Mouse (Mus musculus) hindbrain, embryonic 15.5 days (tissue): ENCODE measurements around the gene Srgap2. TPM values are rescaled to one million over a fixed set of nuclear protein-coding genes. Genes with fewer than 3 reads are reported as not detected.

Experiments used
- ATAC-seq: fragments of 200-750 bp; cut with Nextera tagmentation; 2 replicates; pipeline ENCODE4 v1.8.0; 2017; ENCODE audit warnings: low read depth, moderate number of reproducible peaks, moderate TSS enrichment; ENCODE audit not compliant: low FRiP score
- H3K27ac ChIP-seq: fragments of 300-500 bp; sonication (generic); replicated peaks from 2 replicates; pipeline ENCODE4 v1.5.1; 2015; ENCODE audit warnings: mild to moderate bottlenecking, inconsistent platforms
- H3K27me3 ChIP-seq: fragments of 300-500 bp; sonication (generic); 2 replicates; pipeline ENCODE4 v1.6.1; 2015; ENCODE audit warnings: control low read depth, inconsistent platforms
- H3K36me3 ChIP-seq: fragments of 300-500 bp; sonication (generic); 2 replicates; pipeline ENCODE4 v1.6.1; 2015; ENCODE audit warnings: control low read depth, inconsistent platforms
- H3K4me1 ChIP-seq: fragments of 300-500 bp; sonication (generic); replicated peaks from 2 replicates; pipeline ENCODE4 v1.6.1; 2015; ENCODE audit warnings: control low read depth, inconsistent platforms
- H3K4me2 ChIP-seq: fragments of 300-500 bp; sonication (generic); 2 replicates; pipeline ENCODE4 v1.6.1; 2015; ENCODE audit warnings: moderate library complexity, mild to moderate bottlenecking, inconsistent platforms
- H3K4me3 ChIP-seq: fragments of 300-500 bp; sonication (generic); 2 replicates; pipeline ENCODE4 v1.5.1; 2015; ENCODE audit warnings: mild to moderate bottlenecking, inconsistent platforms
- H3K9ac ChIP-seq: fragments of 300-500 bp; sonication (generic); 2 replicates; pipeline ENCODE4 v1.6.1; 2015; ENCODE audit warnings: inconsistent platforms
- H3K9me3 ChIP-seq: fragments of 300-500 bp; sonication (generic); 2 replicates; pipeline ENCODE4 v1.6.1; 2016; ENCODE audit warnings: control low read depth, inconsistent platforms
- WGBS: fragments of 180-500 bp; shearing (Covaris S2); methylation state at CpG from one replicate; pipeline ENCODE4 v1.1.7; 2015; 5-methylcytosine and 5-hydroxymethylcytosine counted together
- polyA plus RNA-seq: library from polyadenylated mRNA; unstranded; fragments of >200 nt; fragmentation: Nextera tagmentation; extraction: Ambion mirVana; gene quantifications from 2 replicates; pipeline ENCODE4 v1.2.1, GENCODE M21; 2015

Gene Srgap2
- polyA plus RNA-seq, 1 experiment from 2014 or later = 28.3 TPM

DNA sequence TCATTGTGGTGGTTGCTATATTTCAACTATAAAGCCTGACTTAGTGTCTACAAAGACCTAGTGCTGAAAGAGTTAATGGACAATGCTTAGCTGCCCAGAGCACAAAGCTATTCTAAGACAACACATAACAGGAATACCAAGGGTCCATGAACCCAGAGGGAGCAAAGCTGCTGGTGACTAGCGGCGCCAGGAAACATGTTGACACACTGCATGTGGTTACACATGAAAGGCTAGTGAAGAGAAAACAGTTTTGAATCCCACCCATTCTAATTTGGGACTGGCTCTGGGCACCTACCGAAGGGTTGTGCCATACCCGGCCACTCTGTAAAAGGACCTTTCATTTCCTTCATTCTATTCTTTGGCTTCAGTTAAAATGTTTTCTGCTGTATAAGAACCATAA, 106.5 kb downstream of the Srgap2 start:
- Histone ChIP-seq H3K9ac (no peak overlapping the region), H3K4me3 (no peak overlapping the region), H3K27me3 (no peaks in the 10 kb centered on the region), H3K9me3 (no peaks in the 10 kb centered on the region), H3K27ac (no peak overlapping the region), H3K4me2 (no peak overlapping the region), H3K36me3 (no peaks in the 10 kb centered on the region), H3K4me1 (peaks cover 29% of the 10 kb centered on the region)
- no peak for ATAC-seq
- 66% methylated on average over 4 of the region's 4 CpGs for WGBS

DNA sequence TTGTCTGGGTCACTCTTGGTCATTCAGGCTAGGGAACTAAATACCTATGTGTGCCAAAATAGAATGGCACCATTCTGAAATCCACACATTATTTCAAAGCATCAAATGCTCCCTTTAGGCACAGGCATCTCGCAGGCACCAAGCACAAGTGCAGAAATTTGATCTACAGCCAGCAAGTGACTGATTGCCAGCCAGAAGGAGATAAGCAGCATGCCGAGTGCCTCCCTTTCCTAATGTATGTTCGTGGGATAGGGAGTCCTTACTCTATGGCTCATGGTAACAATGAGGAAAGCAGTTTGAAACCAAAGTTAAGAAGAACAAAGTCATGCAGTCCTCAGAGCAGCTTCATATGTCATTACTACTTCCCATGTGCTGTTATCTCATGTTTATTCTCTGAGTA, 107.8 kb downstream of the Srgap2 start:
- Histone ChIP-seq H3K27me3 (no peaks in the 10 kb centered on the region), H3K27ac (no peak overlapping the region), H3K4me2 (no peak overlapping the region), H3K9ac (no peak overlapping the region), H3K36me3 (no peaks in the 10 kb centered on the region), H3K4me1 (peaks cover 29% of the 10 kb centered on the region), H3K9me3 (no peaks in the 10 kb centered on the region), H3K4me3 (no peak overlapping the region)
- no peak for ATAC-seq
- WGBS = 48% methylated on average over 3 of the region's 3 CpGs

DNA sequence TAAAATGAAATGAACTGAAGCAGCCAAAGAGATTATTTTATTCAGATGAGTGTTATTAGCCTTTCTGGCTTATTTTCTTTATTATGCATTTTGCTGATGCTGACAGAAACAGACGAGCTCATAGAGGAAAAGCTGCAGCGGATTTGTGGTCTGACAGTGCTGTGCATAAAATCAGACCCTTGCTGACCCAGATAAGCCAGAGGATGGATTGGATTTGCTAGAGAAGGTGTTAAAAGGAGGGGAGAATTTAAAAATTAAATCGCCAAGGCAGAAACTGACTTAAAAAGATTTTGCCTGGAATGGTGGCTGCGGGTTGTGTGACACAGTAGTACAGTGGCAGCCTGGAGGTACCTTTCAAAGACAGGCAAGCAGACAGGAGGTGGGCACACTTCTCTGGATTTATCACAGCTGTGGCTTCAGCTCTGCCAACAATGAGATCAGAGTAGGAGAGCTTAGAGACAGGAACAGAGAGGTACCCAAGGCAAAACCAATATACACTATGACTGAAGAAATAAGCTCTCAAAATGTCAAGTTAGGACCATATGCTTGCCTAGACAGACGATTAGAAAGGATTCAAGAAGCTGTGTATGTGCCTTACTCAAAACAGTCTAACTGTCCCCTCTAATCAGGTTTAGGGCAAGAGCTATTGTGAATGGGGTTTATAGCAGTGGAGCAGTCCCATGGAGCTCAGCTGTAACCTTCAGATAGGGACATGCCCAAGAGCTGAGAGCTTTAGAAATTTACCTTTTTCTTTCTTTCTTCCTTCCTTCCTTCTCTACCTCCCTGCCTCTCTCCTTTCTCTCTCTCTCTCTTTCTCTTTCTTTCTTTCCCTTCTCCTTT, 109.1 kb downstream of the Srgap2 start:
- Histone ChIP-seq H3K4me2 (no peak overlapping the region), H3K27ac (peak overlapping the region; percentile 68), H3K9me3 (no peaks in the 10 kb centered on the region), H3K9ac (0 out of 2 replicates have a peak overlapping the region, but pooled peaks have one; percentile 11), H3K4me3 (no peak overlapping the region), H3K27me3 (no peaks in the 10 kb centered on the region), H3K4me1 (peaks cover 34% of the 10 kb centered on the region), H3K36me3 (no peaks in the 10 kb centered on the region)
- 58% methylated on average over 5 of the region's 5 CpGs for WGBS
- ATAC-seq = peak; percentile 61; the same call in 1 of the 2 replicates

DNA sequence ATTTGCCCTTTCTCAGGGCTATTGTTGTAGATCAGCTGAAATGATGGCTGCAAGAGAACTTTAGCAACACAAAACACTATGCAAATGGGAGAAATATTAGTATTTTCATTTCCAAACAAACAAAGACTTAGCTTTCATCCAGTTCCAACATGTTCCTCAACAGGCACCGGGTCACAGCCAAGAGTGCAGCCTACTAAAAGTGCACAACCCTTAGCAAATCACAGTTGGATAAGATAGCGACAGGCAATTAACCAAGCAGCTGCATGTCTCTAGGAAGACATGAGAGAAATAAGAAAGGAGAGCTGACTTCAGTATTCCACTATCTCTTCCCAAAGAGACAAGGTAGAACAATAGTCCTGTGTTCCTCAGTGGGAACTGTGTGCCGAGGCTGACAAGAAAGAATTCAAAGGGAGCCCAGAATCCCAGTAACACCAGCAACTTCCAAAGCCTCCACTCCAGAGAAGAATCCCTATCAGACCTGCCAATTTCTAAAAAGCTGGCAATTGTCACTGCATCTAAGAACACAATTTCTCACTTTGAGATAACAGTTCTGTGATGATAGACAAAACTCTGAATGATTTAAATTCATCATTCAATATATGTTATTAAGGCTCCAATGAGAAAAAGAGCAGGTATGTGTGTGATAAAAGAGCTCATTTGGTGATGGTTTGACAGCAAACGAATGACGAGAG, 109.9 kb downstream of the Srgap2 start:
- WGBS = 61% methylated on average over 5 of the region's 5 CpGs
- H3K4me3 ChIP-seq = no peak overlapping the region
- H3K4me1 ChIP-seq = peaks cover 34% of the 10 kb centered on the region
- H3K4me2 ChIP-seq = no peak overlapping the region
- no peaks in the 10 kb centered on the region for H3K9me3 ChIP-seq
- no peaks in the 10 kb centered on the region for H3K36me3 ChIP-seq
- no peak overlapping the region for H3K9ac ChIP-seq
- ATAC-seq = no peak
- no peaks in the 10 kb centered on the region for H3K27me3 ChIP-seq
- H3K27ac ChIP-seq = peak overlapping the region; percentile 68; the same call in 1 of the 2 replicates

DNA sequence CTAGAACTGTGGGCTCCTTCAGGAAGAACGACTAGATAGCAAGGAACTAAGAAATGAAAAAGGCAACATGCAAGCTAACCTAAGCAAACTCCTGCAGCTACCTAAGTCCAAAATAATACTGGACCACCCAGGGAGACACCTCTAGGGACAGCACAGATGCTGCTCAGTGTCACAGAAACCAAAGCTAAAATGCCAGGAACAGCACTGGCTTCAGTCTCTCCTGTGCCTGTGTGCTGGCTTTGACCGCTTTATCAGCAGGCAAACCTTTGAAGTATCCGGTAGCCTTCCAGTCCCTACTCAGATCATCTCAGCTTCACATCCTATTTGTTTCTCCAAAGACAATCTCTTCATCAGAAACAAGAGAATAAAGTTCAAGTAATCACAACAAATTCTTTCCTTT, 123.6 kb downstream of the Srgap2 start:
- ATAC-seq = no peak
- no peaks in the 10 kb centered on the region for H3K9me3 ChIP-seq
- H3K27me3 ChIP-seq = no peaks in the 10 kb centered on the region
- H3K4me1 ChIP-seq = no peaks in the 10 kb centered on the region
- H3K9ac ChIP-seq = no peak overlapping the region
- no peak overlapping the region for H3K4me3 ChIP-seq
- no peak overlapping the region for H3K27ac ChIP-seq
- H3K36me3 ChIP-seq = no peaks in the 10 kb centered on the region
- WGBS = 80% methylated on average over 3 of the region's 3 CpGs
- no peak overlapping the region for H3K4me2 ChIP-seq

DNA sequence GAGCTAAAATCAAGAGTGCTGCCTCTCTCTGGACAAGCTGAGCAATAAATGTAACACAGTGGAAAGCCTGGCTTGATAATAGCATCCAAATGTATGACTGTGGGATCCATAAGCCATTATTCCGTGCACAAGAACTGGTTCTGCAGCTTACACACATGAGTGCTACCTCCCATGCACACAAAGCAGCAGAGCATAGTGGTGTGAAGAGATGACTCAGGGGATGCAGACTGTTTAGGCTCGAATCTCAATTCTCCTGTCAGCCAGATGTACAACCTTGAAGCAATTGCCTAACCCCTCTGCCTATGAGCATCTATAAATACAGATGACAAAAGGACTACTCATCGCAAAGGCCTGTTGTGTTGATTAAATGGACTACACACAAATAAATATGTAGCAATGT, 126.3 kb downstream of the Srgap2 start:
- no peaks in the 10 kb centered on the region for H3K36me3 ChIP-seq
- H3K4me2 ChIP-seq = no peak overlapping the region
- H3K27ac ChIP-seq = no peak overlapping the region
- ATAC-seq = no peak
- WGBS = 73% methylated on average over 3 of the region's 3 CpGs
- H3K4me1 ChIP-seq = no peaks in the 10 kb centered on the region
- H3K4me3 ChIP-seq = no peak overlapping the region
- no peak overlapping the region for H3K9ac ChIP-seq
- no peaks in the 10 kb centered on the region for H3K27me3 ChIP-seq
- H3K9me3 ChIP-seq = no peaks in the 10 kb centered on the region

DNA sequence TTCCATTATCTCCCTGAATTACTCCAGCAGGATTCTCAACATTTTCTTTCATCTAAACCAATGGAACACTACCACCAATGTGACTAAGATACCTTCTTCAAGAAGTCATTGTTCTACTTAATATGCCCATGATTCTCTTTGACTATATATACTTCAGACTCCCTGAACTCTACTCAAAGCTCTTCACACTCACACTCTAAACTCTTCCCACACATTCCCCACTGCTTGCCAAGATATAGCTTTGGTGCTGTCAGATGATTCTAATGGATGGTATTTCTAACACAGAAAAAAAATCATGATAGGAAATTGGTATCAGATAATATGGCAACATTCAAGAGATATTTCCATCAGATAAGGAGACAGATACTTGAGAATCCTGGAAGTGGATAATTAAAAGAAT, 129.0 kb downstream of the Srgap2 start:
- no peak overlapping the region for H3K27ac ChIP-seq
- no peak overlapping the region for H3K4me2 ChIP-seq
- H3K27me3 ChIP-seq = no peaks in the 10 kb centered on the region
- H3K9me3 ChIP-seq = no peaks in the 10 kb centered on the region
- no peaks in the 10 kb centered on the region for H3K36me3 ChIP-seq
- no peak for ATAC-seq
- H3K4me3 ChIP-seq = no peak overlapping the region
- no peak overlapping the region for H3K9ac ChIP-seq
- no peaks in the 10 kb centered on the region for H3K4me1 ChIP-seq

DNA sequence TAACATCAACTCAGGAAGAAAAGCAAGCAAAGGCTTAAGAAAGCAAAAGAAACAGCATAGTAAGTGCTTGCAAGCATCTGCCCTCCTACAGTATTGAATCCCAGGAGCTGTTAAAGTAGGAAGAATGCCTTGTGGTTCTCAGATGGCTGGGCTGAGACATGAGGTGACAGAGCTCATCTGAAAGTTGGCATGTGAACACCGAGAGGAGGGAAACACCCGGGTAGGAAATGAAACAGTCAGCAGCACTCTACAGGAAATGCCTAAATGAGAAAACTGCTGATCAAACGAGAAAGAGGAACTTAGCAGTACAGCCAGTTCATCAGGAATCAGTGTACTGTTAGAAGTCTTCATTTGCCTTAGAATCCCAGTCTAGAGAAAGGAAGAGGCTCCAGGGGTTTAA, 142.7 kb downstream of the Srgap2 start:
- H3K9ac ChIP-seq = no peak overlapping the region
- H3K36me3 ChIP-seq = no peaks in the 10 kb centered on the region
- no peaks in the 10 kb centered on the region for H3K9me3 ChIP-seq
- 54% methylated on average over 3 of the region's 3 CpGs for WGBS
- H3K4me1 ChIP-seq = 0 out of 2 replicates have a peak, but pooled peaks cover 5% of the 10 kb centered on the region
- no peak overlapping the region for H3K4me3 ChIP-seq
- no peak for ATAC-seq
- H3K27ac ChIP-seq = no peak overlapping the region
- no peaks in the 10 kb centered on the region for H3K27me3 ChIP-seq
- no peak overlapping the region for H3K4me2 ChIP-seq

DNA sequence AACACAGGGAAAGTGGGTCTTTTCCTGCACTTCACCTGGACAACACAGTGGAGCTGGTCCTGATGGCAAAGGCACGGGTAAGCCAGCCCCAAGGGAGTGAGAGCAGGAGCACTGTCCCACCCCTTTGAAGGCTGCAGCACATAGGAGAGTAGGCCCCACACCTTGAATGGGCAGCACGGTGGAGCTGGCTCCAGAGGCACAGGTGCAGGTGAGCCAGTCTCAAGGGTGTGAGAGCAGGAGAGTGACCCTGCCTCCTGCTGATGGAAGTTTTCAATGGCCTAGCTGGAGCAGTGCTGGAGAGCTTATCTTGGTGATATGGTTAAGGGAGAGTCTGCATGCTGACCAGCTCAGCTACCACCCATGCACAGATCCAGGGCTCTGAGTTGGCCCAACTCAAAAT, 145.0 kb downstream of the Srgap2 start:
- no peaks in the 10 kb centered on the region for H3K9me3 ChIP-seq
- no peak overlapping the region for H3K9ac ChIP-seq
- no peaks in the 10 kb centered on the region for H3K27me3 ChIP-seq
- 75% methylated on average over 2 of the region's 2 CpGs for WGBS
- peaks cover 13% of the 10 kb centered on the region; the same call in 1 of the 2 replicates for H3K4me1 ChIP-seq
- no peak overlapping the region for H3K4me2 ChIP-seq
- H3K27ac ChIP-seq = no peak overlapping the region
- peak; percentile 61; the same call in 1 of the 2 replicates for ATAC-seq
- no peaks in the 10 kb centered on the region for H3K36me3 ChIP-seq
- H3K4me3 ChIP-seq = no peak overlapping the region

DNA sequence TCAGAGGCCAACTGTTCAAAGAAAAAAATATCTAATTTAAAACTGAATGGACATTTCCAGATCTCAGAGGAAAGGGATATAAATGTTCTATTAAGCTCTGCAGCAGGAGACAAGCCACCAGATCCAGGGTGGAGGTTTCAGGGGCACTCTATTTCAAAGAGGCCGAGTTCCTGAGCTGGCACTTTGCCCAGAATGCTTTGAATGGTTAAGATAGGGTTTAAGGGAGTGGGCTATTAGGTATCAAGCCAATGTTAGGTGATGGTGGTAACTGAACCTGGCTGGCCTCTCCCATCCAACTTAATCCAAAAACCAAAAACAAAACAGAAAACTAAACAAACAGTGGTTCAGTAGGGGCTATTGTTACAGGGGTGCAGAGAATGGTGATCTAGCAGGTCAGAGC, 146.9 kb downstream of the Srgap2 start:
- Histone ChIP-seq H3K36me3 (no peaks in the 10 kb centered on the region), H3K4me3 (no peak overlapping the region), H3K27ac (no peak overlapping the region), H3K9ac (no peak overlapping the region), H3K9me3 (no peaks in the 10 kb centered on the region), H3K4me1 (peaks cover 13% of the 10 kb centered on the region; the same call in 1 of the 2 replicates), H3K4me2 (no peak overlapping the region), H3K27me3 (no peaks in the 10 kb centered on the region)
- 38% methylated on average over 1 of the region's 1 CpGs for WGBS
- no peak for ATAC-seq

DNA sequence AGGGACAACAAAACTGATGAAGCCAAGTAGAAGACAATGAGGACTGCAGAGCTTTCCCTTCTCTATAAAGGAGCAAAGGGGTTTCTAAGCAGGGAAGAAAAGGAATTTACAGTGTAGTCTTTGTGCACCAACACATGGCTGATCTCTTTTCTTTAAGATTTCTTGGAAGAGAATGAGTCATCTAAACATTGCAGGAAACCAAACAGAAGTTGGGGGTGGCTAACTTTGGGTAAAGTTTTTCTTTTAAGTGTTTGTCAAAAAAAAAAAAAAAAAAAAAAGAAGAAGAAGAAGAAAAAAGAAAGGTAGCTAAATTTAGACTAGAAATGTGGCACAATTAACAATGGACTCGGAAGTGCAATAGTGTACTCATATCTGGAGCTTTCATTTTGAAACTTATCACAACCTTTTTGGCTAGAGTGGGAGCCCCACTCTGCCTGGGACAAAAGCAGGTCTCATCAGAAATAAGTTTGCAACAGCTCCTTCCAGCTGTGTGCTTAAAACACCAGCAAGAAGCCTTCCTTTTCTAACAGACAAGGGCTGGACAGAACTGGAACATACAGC, 148.2 kb downstream of the Srgap2 start:
- no peaks in the 10 kb centered on the region for H3K36me3 ChIP-seq
- H3K27me3 ChIP-seq = no peaks in the 10 kb centered on the region
- WGBS = 80% methylated on average over 1 of the region's 1 CpGs
- H3K27ac ChIP-seq = peak overlapping the region; percentile 56; the same call in 1 of the 2 replicates
- no peak overlapping the region for H3K4me2 ChIP-seq
- H3K4me1 ChIP-seq = peaks cover 11% of the 10 kb centered on the region; the same call in 1 of the 2 replicates
- ATAC-seq = no peak
- no peak overlapping the region for H3K9ac ChIP-seq
- no peak overlapping the region for H3K4me3 ChIP-seq
- H3K9me3 ChIP-seq = no peaks in the 10 kb centered on the region
